12 mouse cellular contexts compared by ENCODE assay signal in the genomic region with DNA sequence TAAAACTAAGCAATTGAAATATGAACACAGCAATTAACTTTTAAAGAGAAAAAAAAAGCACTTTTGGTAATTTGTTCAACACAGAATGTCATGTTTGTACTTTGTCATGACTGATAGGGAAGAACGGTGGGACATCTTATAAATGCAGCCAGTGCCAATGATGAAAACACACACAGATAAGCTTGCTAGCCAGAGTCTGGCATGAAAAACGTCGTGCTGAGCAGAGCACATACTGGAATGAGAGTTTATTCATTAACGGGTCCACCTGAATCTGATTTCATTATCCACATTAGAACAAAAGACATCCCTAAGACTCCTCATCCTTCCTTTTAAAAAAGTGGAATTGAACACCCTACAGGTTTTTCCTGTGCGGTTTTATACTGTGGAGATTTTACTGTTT.
"Had no signal": no experiment of that assay in that cellular context is flagged by ENCODE, and none has a peak within 500 bp of the region (broad histone marks: within the 10 kb centered on the region; RNA-seq: fewer than 3 reads in every experiment).

No protein-coding gene starts in this region.

- DNase-seq: lung, adult 18-20 months; lung, embryonic 14.5 days; lung, postnatal 10 days; lung, postnatal 4 days; retina, postnatal 1 day; right cerebral cortex, adult 18-20 months; right cerebral cortex, postnatal 25 days; right cerebral cortex, postnatal 4 days; spleen, adult 18-20 months; thymus, adult 18-20 months; thymus, postnatal 14 days; thymus, postnatal 36 days had no signal
